Mouse (Mus musculus) myocyte (in vitro differentiated cells): ENCODE results near the gene Pdpk1.

Source experiments
- CEBPB ChIP-seq: IDR thresholded peaks from 2 replicates; pipeline ENCODE4 v1.6.1; 2011; ENCODE audit warnings: mild to moderate bottlenecking, moderate library complexity; ENCODE audit not compliant: poor library complexity, insufficient read depth, severe bottlenecking
- E2F4 ChIP-seq: IDR thresholded peaks from one replicate; pipeline ENCODE4 v1.6.1; 2011; ENCODE audit warnings: mild to moderate bottlenecking, control low read depth, moderate library complexity; ENCODE audit not compliant: insufficient read depth
- MAX ChIP-seq: IDR thresholded peaks from one replicate; pipeline ENCODE4 v1.6.1; 2011; ENCODE audit warnings: low read depth, mild to moderate bottlenecking, control low read depth
- MYOD1 ChIP-seq, 3 experiments: IDR thresholded peaks; one replicate each; pipeline ENCODE4 v1.6.1; 2011; ENCODE audit warnings: control low read depth in 2 of 3, low read depth in 2 of 3, mild to moderate bottlenecking in 2 of 3, moderate library complexity in 1 of 3; ENCODE audit not compliant: insufficient read length in 2 of 3, control insufficient read depth in 1 of 3
- MYOG ChIP-seq, 3 experiments: IDR thresholded peaks; one replicate each; pipeline ENCODE4 v1.6.1; 2011; ENCODE audit warnings: control low read depth in 2 of 3, low read depth in 2 of 3, mild to moderate bottlenecking in 2 of 3; ENCODE audit not compliant: insufficient read length in 2 of 3, control insufficient read depth in 1 of 3, insufficient read depth in 1 of 3
- POLR2A ChIP-seq: IDR thresholded peaks from one replicate; pipeline ENCODE4 v1.6.1; 2011; ENCODE audit warnings: low read depth, mild to moderate bottlenecking, control low read depth, moderate library complexity; ENCODE audit not compliant: insufficient read length
- POLR2AphosphoS2 ChIP-seq: IDR thresholded peaks from one replicate; pipeline ENCODE4 v1.6.1; 2011; ENCODE audit warnings: low read depth, control low read depth; ENCODE audit not compliant: insufficient read length
- SRF ChIP-seq: IDR thresholded peaks from one replicate; pipeline ENCODE4 v1.6.1; 2011; ENCODE audit warnings: low read depth; ENCODE audit not compliant: control insufficient read depth, insufficient read length
- TCF12 ChIP-seq: IDR thresholded peaks from one replicate; pipeline ENCODE4 v1.6.1; 2011; ENCODE audit warnings: mild to moderate bottlenecking, control low read depth; ENCODE audit not compliant: poor library complexity, insufficient read depth, severe bottlenecking
- USF1 ChIP-seq: IDR thresholded peaks from one replicate; pipeline ENCODE4 v1.6.1; 2011; ENCODE audit warnings: low read depth, mild to moderate bottlenecking, control low read depth, moderate library complexity

- TF ChIP-seq MAX (no peak), USF1 (no peak), POLR2A (no peak), TCF12 (no peak), E2F4 (no peak), MYOD1 (IDR thresholded peaks at IDR 0.05; ENCODE audit: control insufficient read depth in 1 of 3, insufficient read length in 2 of 3, low read depth in 2 of 3) (no peak), POLR2AphosphoS2 (no peak), CEBPB (no peak), MYOG (IDR thresholded peaks at IDR 0.05; ENCODE audit: control insufficient read depth in 1 of 3, insufficient read depth in 1 of 3, insufficient read length in 2 of 3, low read depth in 2 of 3) (no peak), SRF (no peak)
These were observed 23.1 kb downstream of the Pdpk1 start for GRCm38 (mm10) chr17:24127592-24127991.
